Mouse (Mus musculus) embryonic fibroblast, embryonic 13.5 days (primary cell): ENCODE measurements around the gene Tns3.

Experiments
- CTCF ChIP-seq: IDR thresholded peaks from 2 replicates; pipeline ENCODE4 v1.5.1; 2011; ENCODE audit warnings: mild to moderate bottlenecking, control low read depth, low read length, moderate library complexity, borderline replicate concordance; ENCODE audit not compliant: insufficient read depth
- POLR2A ChIP-seq: IDR thresholded peaks from 2 replicates; pipeline ENCODE4 v1.6.1; 2011; ENCODE audit warnings: low read depth, mild to moderate bottlenecking, control low read depth, low read length, moderate library complexity

- TF ChIP-seq CTCF = no peak
- TF ChIP-seq POLR2A = no peak
Measured at GRCm38 (mm10) chr11:8689515-8689914, 25.2 kb upstream of the Tns3 start.
